Mouse (Mus musculus) intestine, embryonic 15.5 days (tissue): Measurements from ENCODE around the gene Creb3l2. TPM values are rescaled to one million over a fixed set of nuclear protein-coding genes. Genes with fewer than 3 reads are reported as not detected.

Experiments used
- ATAC-seq: fragments of 200-750 bp; cut with Nextera tagmentation; 2 replicates; pipeline ENCODE4 v1.8.0; 2017; ENCODE audit warnings: moderate TSS enrichment, moderate library complexity
- H3K27ac ChIP-seq: fragments of 300-500 bp; sonication (generic); 2 replicates; pipeline ENCODE4 v1.5.1; 2015; ENCODE audit warnings: mild to moderate bottlenecking, inconsistent platforms
- H3K27me3 ChIP-seq: fragments of 300-500 bp; sonication (generic); replicated peaks from 2 replicates; pipeline ENCODE4 v1.6.1; 2015; ENCODE audit warnings: inconsistent platforms
- H3K36me3 ChIP-seq: fragments of 300-500 bp; sonication (generic); 2 replicates; pipeline ENCODE4 v1.6.1; 2015; ENCODE audit warnings: inconsistent platforms
- H3K4me1 ChIP-seq: fragments of 300-500 bp; sonication (generic); replicated peaks from 2 replicates; pipeline ENCODE4 v1.6.1; 2015; ENCODE audit warnings: inconsistent platforms
- H3K4me2 ChIP-seq: fragments of 300-500 bp; sonication (generic); replicated peaks from 2 replicates; pipeline ENCODE4 v1.6.1; 2015; ENCODE audit warnings: mild to moderate bottlenecking, inconsistent platforms
- H3K4me3 ChIP-seq: fragments of 300-500 bp; sonication (generic); replicated peaks from 2 replicates; pipeline ENCODE4 v1.5.1; 2015; ENCODE audit warnings: inconsistent platforms
- H3K9ac ChIP-seq: fragments of 300-500 bp; sonication (generic); 2 replicates; pipeline ENCODE4 v1.6.1; 2015; ENCODE audit warnings: inconsistent platforms
- H3K9me3 ChIP-seq: fragments of 300-500 bp; sonication (generic); 2 replicates; pipeline ENCODE4 v1.6.1; 2016; ENCODE audit warnings: inconsistent platforms
- WGBS: fragments of 180-500 bp; shearing (Covaris S2); methylation state at CpG from one replicate; pipeline ENCODE4 v1.1.7; 2015; 5-methylcytosine and 5-hydroxymethylcytosine counted together
- polyA plus RNA-seq: library from polyadenylated mRNA; unstranded; fragments of >200 nt; fragmentation: Nextera tagmentation; extraction: Ambion mirVana; gene quantifications from 2 replicates; pipeline ENCODE4 v1.2.1, GENCODE M21; 2015

Gene Creb3l2
- 15.6 and 15.8 TPM in 2 replicates for polyA plus RNA-seq

GRCm38 (mm10) chr6:37442041-37442667 is at the start of gene Creb3l2:
Creb3l2 (minus strand) TSS chr6:37442146.
- H3K36me3 ChIP-seq = no peaks in the 10 kb centered on the region
- peak within 1 kb of the TSS; percentile 88 for H3K27ac ChIP-seq
- H3K9ac ChIP-seq = peak within 1 kb of the TSS; percentile 86
- ATAC-seq = peak; percentile 99
- no peaks in the 10 kb centered on the region for H3K9me3 ChIP-seq
- peak within 1 kb of the TSS; percentile 71 for H3K4me2 ChIP-seq
- peaks cover 19% of the 10 kb centered on the region; the same call in 1 of the 2 replicates for H3K4me1 ChIP-seq
- H3K4me3 ChIP-seq = peak within 1 kb of the TSS; percentile 83
- WGBS = under 1% methylated on average over 33 of the region's 33 CpGs
- no peaks in the 10 kb centered on the region for H3K27me3 ChIP-seq

- Histone ChIP-seq H3K27me3 (no peaks in the 10 kb centered on the region), H3K4me2 (no peak overlapping the region), H3K9ac (no peak overlapping the region), H3K36me3 (no peaks in the 10 kb centered on the region), H3K4me3 (no peak overlapping the region), H3K9me3 (no peaks in the 10 kb centered on the region), H3K4me1 (no peaks in the 10 kb centered on the region), H3K27ac (no peak overlapping the region)
- no peak for ATAC-seq
- 46% methylated on average over 4 of the region's 4 CpGs for WGBS
Observed at GRCm38 (mm10) chr6:37486502-37486901, 44.6 kb upstream of the Creb3l2 start.

DNA sequence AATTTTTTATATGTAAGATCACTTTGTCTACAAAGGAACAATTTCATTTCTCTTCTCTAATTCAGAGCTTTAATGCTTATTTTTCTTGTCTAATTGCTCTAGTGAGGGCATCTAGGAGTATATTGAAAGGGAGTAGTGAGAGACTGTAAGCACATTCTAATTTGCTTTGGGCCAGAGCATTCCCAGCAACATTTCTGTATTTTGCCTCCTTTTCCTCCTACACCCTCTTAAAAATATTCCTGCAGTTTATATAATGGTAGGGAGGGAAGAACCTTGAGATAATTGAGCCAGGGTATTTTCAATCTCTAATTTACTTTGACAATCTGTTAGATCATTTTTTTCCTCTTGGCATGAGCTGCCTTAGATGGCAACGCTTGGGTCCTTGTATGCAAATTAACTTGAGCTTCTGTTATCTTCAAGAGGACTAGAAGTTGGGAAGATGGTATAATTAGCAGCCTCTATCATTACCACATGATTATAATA is 42.7 kb upstream of the Creb3l2 start:
- ATAC-seq = no peak
- H3K27me3 ChIP-seq = no peaks in the 10 kb centered on the region
- H3K4me2 ChIP-seq = no peak overlapping the region
- no peak overlapping the region for H3K9ac ChIP-seq
- no peak overlapping the region for H3K27ac ChIP-seq
- H3K4me1 ChIP-seq = no peaks in the 10 kb centered on the region
- no peaks in the 10 kb centered on the region for H3K9me3 ChIP-seq
- no peaks in the 10 kb centered on the region for H3K36me3 ChIP-seq
- 72% methylated on average over 1 of the region's 1 CpGs for WGBS
- no peak overlapping the region for H3K4me3 ChIP-seq

DNA sequence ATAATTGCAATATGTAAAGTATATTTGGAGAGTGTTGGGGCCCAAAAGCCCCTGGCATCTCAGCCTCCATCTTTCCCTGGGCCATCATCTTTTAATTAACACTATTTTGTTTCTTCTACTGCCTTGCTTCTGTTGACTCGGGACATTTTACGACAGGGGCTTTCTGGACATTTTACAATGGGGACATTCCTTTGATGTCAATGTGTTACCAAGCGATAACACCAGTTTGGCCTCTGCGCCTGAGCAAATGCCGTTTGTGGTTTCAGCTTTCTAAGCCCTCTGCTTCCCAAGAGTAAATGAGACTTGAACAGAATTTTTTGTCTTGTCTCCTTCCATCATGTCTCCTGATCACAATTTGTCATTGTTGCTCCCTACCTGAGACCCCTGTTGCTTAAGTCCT is 41.3 kb upstream of the Creb3l2 start:
- Histone ChIP-seq H3K4me1 (no peaks in the 10 kb centered on the region), H3K4me3 (no peak overlapping the region), H3K36me3 (no peaks in the 10 kb centered on the region), H3K9ac (no peak overlapping the region), H3K27ac (no peak overlapping the region), H3K27me3 (no peaks in the 10 kb centered on the region), H3K4me2 (no peak overlapping the region), H3K9me3 (no peaks in the 10 kb centered on the region)
- ATAC-seq = no peak
- WGBS = 23% methylated on average over 5 of the region's 5 CpGs

- H3K9me3 ChIP-seq = no peaks in the 10 kb centered on the region
- no peaks in the 10 kb centered on the region for H3K36me3 ChIP-seq
- no peak overlapping the region for H3K4me2 ChIP-seq
- no peaks in the 10 kb centered on the region for H3K4me1 ChIP-seq
- H3K27ac ChIP-seq = no peak overlapping the region
- H3K27me3 ChIP-seq = no peaks in the 10 kb centered on the region
- ATAC-seq = no peak
- 77% methylated on average over 3 of the region's 3 CpGs for WGBS
- H3K9ac ChIP-seq = no peak overlapping the region
- no peak overlapping the region for H3K4me3 ChIP-seq
Observed at GRCm38 (mm10) chr6:37481147-37481546, 39.2 kb upstream of the Creb3l2 start.

GRCm38 (mm10) chr6:37480008-37480407 is 38.1 kb upstream of the Creb3l2 start:
- H3K4me1 ChIP-seq = no peaks in the 10 kb centered on the region
- H3K9ac ChIP-seq = no peak overlapping the region
- no peaks in the 10 kb centered on the region for H3K27me3 ChIP-seq
- no peak overlapping the region for H3K4me2 ChIP-seq
- no peak for ATAC-seq
- H3K27ac ChIP-seq = no peak overlapping the region
- no peaks in the 10 kb centered on the region for H3K9me3 ChIP-seq
- H3K36me3 ChIP-seq = no peaks in the 10 kb centered on the region
- no peak overlapping the region for H3K4me3 ChIP-seq

- 91% methylated on average over 2 of the region's 2 CpGs for WGBS
- no peak for ATAC-seq
- H3K27ac ChIP-seq = no peak overlapping the region
- H3K9me3 ChIP-seq = no peaks in the 10 kb centered on the region
- no peaks in the 10 kb centered on the region for H3K36me3 ChIP-seq
- H3K4me2 ChIP-seq = no peak overlapping the region
- no peaks in the 10 kb centered on the region for H3K27me3 ChIP-seq
- no peak overlapping the region for H3K9ac ChIP-seq
- H3K4me1 ChIP-seq = no peaks in the 10 kb centered on the region
- H3K4me3 ChIP-seq = no peak overlapping the region
Observed at GRCm38 (mm10) chr6:37478481-37478880, 36.5 kb upstream of the Creb3l2 start.

- Histone ChIP-seq H3K27me3 (no peaks in the 10 kb centered on the region), H3K9ac (no peak overlapping the region), H3K36me3 (no peaks in the 10 kb centered on the region), H3K27ac (no peak overlapping the region), H3K4me2 (no peak overlapping the region), H3K4me1 (no peaks in the 10 kb centered on the region), H3K4me3 (no peak overlapping the region), H3K9me3 (no peaks in the 10 kb centered on the region)
- no peak for ATAC-seq
- WGBS = 87% methylated on average over 4 of the region's 4 CpGs
Observed at GRCm38 (mm10) chr6:37473674-37474342, 31.9 kb upstream of the Creb3l2 start.

DNA sequence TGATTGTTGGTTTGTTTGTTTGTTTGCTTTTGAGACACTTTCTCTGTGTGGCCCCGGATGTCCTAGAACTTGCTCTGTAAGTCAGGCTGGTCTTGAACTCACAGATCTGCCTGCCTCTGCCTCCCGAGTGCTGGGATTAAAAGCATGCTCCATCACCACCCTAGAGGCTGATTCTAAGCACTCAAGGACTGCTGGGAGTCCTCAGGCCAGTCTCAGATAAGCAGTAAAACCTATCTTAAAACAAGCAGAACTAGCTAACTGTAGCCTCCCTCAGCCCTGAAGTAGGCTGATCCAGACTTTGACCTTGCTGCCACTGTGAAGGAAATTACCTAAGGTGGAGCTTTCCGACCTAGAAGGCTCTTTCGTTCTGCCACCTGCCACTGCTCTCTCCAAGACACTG is 28.3 kb upstream of the Creb3l2 start:
- H3K4me1 ChIP-seq = no peaks in the 10 kb centered on the region
- WGBS = 65% methylated on average over 4 of the region's 4 CpGs
- H3K4me2 ChIP-seq = no peak overlapping the region
- ATAC-seq = peak; percentile 81
- H3K4me3 ChIP-seq = no peak overlapping the region
- no peaks in the 10 kb centered on the region for H3K9me3 ChIP-seq
- no peak overlapping the region for H3K9ac ChIP-seq
- no peaks in the 10 kb centered on the region for H3K27me3 ChIP-seq
- H3K36me3 ChIP-seq = no peaks in the 10 kb centered on the region
- no peak overlapping the region for H3K27ac ChIP-seq

DNA sequence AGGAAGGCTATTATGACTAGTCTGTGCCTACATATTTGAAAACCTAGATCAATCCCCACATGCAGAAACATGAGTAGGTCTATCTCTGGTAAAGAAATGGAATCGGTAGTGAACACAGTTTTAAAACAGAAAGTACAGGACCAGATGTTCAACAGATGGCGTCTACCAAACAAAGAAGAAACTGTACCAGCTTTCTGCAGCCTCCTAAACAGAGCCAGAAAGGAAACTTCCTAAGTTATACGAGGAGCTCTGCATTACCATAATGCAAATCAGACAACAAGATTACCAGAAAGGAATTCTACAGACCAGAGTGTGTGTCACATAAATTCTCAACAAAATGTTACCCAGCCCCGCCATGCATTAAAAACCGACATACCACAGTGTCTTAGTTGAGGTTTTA is 23.9 kb upstream of the Creb3l2 start:
- H3K4me2 ChIP-seq = no peak overlapping the region

DNA sequence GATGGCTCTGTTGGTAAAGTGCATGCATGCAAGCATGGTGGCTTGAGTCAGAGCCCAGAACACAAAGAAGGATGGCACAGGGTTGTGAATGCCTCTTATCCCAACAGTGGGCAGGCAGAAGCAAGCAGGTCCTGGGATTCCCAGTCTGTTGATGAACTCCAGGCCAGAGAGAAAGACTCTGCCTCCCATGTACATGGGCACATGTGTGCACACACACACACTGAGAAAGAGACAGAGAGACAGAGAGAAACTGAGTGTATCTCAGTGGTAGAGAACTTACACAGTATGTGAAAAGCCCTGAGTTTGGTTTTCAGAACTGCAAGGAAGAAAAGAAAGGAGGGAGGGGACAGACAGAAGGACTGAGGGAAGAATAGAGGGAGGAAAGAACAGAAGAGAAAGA is 23.4 kb upstream of the Creb3l2 start:
- H3K9ac ChIP-seq = no peak overlapping the region
- ATAC-seq = no peak
- no peaks in the 10 kb centered on the region for H3K27me3 ChIP-seq
- no peaks in the 10 kb centered on the region for H3K4me1 ChIP-seq
- no peaks in the 10 kb centered on the region for H3K36me3 ChIP-seq
- no peak overlapping the region for H3K4me2 ChIP-seq
- H3K4me3 ChIP-seq = no peak overlapping the region
- no peak overlapping the region for H3K27ac ChIP-seq
- no peaks in the 10 kb centered on the region for H3K9me3 ChIP-seq

More for the DNA sequence above, 23.9 kb upstream of the Creb3l2 start:
- H3K36me3 ChIP-seq = no peaks in the 10 kb centered on the region
- H3K9me3 ChIP-seq = no peaks in the 10 kb centered on the region
- H3K9ac ChIP-seq = no peak overlapping the region
- no peak overlapping the region for H3K27ac ChIP-seq
- H3K27me3 ChIP-seq = no peaks in the 10 kb centered on the region
- no peak overlapping the region for H3K4me3 ChIP-seq
- H3K4me1 ChIP-seq = no peaks in the 10 kb centered on the region
- WGBS = 45% methylated on average over 5 of the region's 5 CpGs
- ATAC-seq = no peak

DNA sequence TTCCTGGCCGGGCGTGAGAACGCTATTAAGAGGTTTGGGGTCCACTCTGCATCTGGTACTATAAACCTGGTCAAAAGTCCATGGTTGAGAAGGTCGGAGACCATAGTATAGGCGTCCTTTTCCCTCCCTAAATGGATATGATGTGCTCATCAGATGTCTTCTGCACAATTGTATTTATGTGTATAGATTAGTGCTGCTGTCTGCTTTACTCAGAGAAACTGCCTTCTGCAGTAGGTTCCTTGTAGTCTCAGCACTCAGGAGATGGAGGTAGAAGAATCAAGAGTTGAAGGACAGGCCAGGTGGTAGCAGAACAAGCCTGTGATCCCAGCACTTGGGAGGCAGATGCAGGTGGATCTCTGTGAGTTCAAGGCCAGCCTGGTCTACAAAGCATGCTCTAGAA is 22.6 kb upstream of the Creb3l2 start:
- ATAC-seq = peak; percentile 59
- no peaks in the 10 kb centered on the region for H3K27me3 ChIP-seq
- H3K27ac ChIP-seq = no peak overlapping the region
- no peak overlapping the region for H3K9ac ChIP-seq
- 2% methylated on average over 5 of the region's 5 CpGs for WGBS
- no peaks in the 10 kb centered on the region for H3K4me1 ChIP-seq
- H3K4me2 ChIP-seq = peak overlapping the region; percentile 58
- H3K9me3 ChIP-seq = no peaks in the 10 kb centered on the region
- peak overlapping the region; percentile 37 for H3K4me3 ChIP-seq
- H3K36me3 ChIP-seq = no peaks in the 10 kb centered on the region
